Mouse (Mus musculus) heart, postnatal 0 days (tissue): ENCODE data around the gene Ern1. TPM values are rescaled to one million over a fixed set of nuclear protein-coding genes. Genes with fewer than 3 reads are reported as not detected.

Source experiments
- ATAC-seq: fragments of 200-750 bp; cut with Nextera tagmentation; 2 replicates; pipeline ENCODE4 v1.8.0; 2017; ENCODE audit warnings: low read depth, moderate number of reproducible peaks, moderate library complexity; ENCODE audit not compliant: insufficient read depth
- DNase-seq: peaks from one replicate; pipeline ENCODE4 v3.0.0-alpha.2; 2016; ENCODE audit warnings: low spot score
- H3K27ac ChIP-seq: fragments of 300-500 bp; sonication (generic); 2 replicates; pipeline ENCODE4 v1.5.1; 2014; ENCODE audit warnings: low read depth, mild to moderate bottlenecking
- H3K27me3 ChIP-seq: fragments of 300-500 bp; sonication (generic); 2 replicates; pipeline ENCODE4 v1.6.1; 2014; ENCODE audit warnings: low read length, mixed read lengths; ENCODE audit not compliant: control insufficient read depth, insufficient read depth
- H3K36me3 ChIP-seq: fragments of 300-500 bp; sonication (generic); replicated peaks from 2 replicates; pipeline ENCODE4 v1.6.1; 2014; ENCODE audit warnings: low read length, mixed read lengths; ENCODE audit not compliant: control insufficient read depth, insufficient read depth
- H3K4me1 ChIP-seq: fragments of 300-500 bp; sonication (generic); 2 replicates; pipeline ENCODE4 v1.6.1; 2014; ENCODE audit warnings: antibody characterized with exemption; ENCODE audit not compliant: control insufficient read depth, insufficient read depth
- H3K4me2 ChIP-seq: fragments of 300-500 bp; sonication (generic); 2 replicates; pipeline ENCODE4 v1.6.1; 2014; ENCODE audit warnings: low read depth, mild to moderate bottlenecking, low read length, moderate library complexity
- H3K4me3 ChIP-seq: fragments of 300-500 bp; sonication (generic); 2 replicates; pipeline ENCODE4 v1.5.1; 2014; ENCODE audit warnings: low read depth, low read length
- H3K9ac ChIP-seq: fragments of 300-500 bp; sonication (generic); replicated peaks from 2 replicates; pipeline ENCODE4 v1.6.1; 2014; ENCODE audit warnings: low read depth, low read length, mixed read lengths
- H3K9me3 ChIP-seq: fragments of 300-500 bp; sonication (generic); replicated peaks from 2 replicates; pipeline ENCODE4 v1.6.1; 2016; ENCODE audit warnings: low read length; ENCODE audit not compliant: control insufficient read depth
- CTCF ChIP-seq: IDR thresholded peaks from 2 replicates; pipeline ENCODE4 v1.5.1; 2016; ENCODE audit warnings: antibody characterized with exemption, control low read depth, low read depth
- EP300 ChIP-seq: IDR thresholded peaks from 2 replicates; pipeline ENCODE4 v1.6.1; 2016; ENCODE audit warnings: antibody characterized with exemption, low read depth
- WGBS: fragments of 180-500 bp; shearing (Covaris S2); extraction: QIAGEN DNeasy Blood & Tissue Kit; methylation state at CpG from one replicate; pipeline ENCODE4 v1.1.7; 2014; 5-methylcytosine and 5-hydroxymethylcytosine counted together
- polyA plus RNA-seq: library from polyadenylated mRNA; unstranded; fragments of >200 nt; fragmentation: Nextera tagmentation; extraction: Ambion mirVana; gene quantifications from 2 replicates; pipeline ENCODE4 v1.2.1, GENCODE M21; 2015
- total RNA-seq: library from RNA; depleted of rRNA; stranded (reverse); fragments of >200 nt; gene quantifications from 2 replicates; pipeline ENCODE4 v1.2.3, GENCODE M21; 2014; ENCODE audit warnings: low replicate concordance

The Ern1 gene
- total and polyA plus RNA-seq, 2 experiments from 2014 or later = 2.6 to 5.0 TPM

DNA sequence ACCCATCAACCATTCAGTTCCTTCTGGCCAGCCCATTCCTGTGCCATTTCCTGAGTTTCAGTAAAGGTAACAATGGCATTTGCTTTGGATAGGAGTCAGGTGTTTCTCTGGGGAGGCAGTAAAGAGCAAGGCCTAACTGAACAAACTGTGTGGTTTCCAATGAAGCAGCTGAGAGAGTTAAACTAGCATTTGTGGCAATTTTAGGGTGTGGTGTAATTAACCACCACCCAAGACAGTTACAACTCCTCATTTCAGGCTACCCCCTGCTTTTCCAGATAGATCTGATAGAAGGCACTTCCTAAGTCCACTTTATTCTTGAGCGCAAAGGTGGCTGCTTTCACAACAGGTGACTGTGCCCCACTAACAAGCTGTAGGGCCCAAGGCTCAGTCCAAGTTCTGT is 19.1 kb downstream of the Ern1 start:
- no peak overlapping the region for H3K4me3 ChIP-seq
- DNase-seq = no peak
- H3K4me1 ChIP-seq = no peaks in the 10 kb centered on the region
- no peaks in the 10 kb centered on the region for H3K9me3 ChIP-seq
- no peak overlapping the region for H3K4me2 ChIP-seq
- no peaks in the 10 kb centered on the region for H3K36me3 ChIP-seq
- no peak overlapping the region for H3K27ac ChIP-seq
- no peak for TF ChIP-seq EP300
- no peak for TF ChIP-seq CTCF
- no peak for ATAC-seq
- WGBS = 93% methylated on average over 1 of the region's 1 CpGs
- H3K9ac ChIP-seq = no peak overlapping the region
- H3K27me3 ChIP-seq = no peaks in the 10 kb centered on the region

DNA sequence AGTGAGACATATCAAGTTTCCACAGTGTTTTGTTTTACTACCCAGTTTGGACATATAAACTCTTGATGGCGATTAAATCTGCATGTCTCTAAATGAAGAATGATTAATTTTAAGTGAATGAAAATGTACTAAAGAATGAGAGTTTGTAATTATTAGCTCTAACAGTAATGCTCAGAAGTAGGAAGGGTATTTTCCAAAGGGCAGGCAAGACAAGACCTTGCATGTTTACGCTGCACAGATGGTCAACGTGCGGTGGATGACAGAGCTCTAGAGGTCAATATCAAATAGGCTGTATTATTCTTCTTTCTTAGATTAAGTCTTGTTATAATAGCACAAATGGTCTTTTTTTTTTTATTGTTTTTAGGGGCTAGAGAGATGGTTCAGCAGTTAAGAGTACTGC is 21.7 kb downstream of the Ern1 start:
- no peak overlapping the region for H3K4me2 ChIP-seq
- no peak overlapping the region for H3K4me3 ChIP-seq
- peaks cover 13% of the 10 kb centered on the region; the same call in 1 of the 2 replicates for H3K4me1 ChIP-seq
- WGBS = 92% methylated on average over 4 of the region's 4 CpGs
- H3K36me3 ChIP-seq = no peaks in the 10 kb centered on the region
- H3K9ac ChIP-seq = no peak overlapping the region
- DNase-seq = no peak
- no peaks in the 10 kb centered on the region for H3K9me3 ChIP-seq
- no peaks in the 10 kb centered on the region for H3K27me3 ChIP-seq
- TF ChIP-seq CTCF (no peak), EP300 (no peak)
- no peak for ATAC-seq
- no peak overlapping the region for H3K27ac ChIP-seq

DNA sequence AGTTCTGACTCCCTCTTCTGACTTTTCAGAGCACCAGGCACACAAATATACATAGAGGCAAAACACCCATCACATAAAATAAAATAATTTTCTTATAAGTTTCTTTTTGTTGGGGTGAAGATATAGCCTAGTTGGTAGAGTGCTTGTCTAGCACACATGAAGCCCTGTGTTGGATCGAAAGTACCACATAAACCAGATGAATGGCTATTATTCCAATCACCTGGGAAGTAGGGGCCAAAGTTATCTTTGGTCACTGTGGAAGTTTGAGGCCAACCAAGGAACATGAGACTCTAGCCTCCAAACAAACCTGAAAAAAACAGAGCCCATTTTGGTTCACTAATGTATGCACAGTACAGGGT is 22.1 kb downstream of the Ern1 start:
- no peak for DNase-seq
- no peak for TF ChIP-seq EP300
- no peak for TF ChIP-seq CTCF
- Histone ChIP-seq H3K27ac (no peak overlapping the region), H3K4me1 (peaks cover 13% of the 10 kb centered on the region; the same call in 1 of the 2 replicates), H3K9ac (no peak overlapping the region), H3K27me3 (no peaks in the 10 kb centered on the region), H3K4me2 (no peak overlapping the region), H3K9me3 (no peaks in the 10 kb centered on the region), H3K36me3 (no peaks in the 10 kb centered on the region), H3K4me3 (no peak overlapping the region)
- 93% methylated on average over 1 of the region's 1 CpGs for WGBS
- no peak for ATAC-seq

DNA sequence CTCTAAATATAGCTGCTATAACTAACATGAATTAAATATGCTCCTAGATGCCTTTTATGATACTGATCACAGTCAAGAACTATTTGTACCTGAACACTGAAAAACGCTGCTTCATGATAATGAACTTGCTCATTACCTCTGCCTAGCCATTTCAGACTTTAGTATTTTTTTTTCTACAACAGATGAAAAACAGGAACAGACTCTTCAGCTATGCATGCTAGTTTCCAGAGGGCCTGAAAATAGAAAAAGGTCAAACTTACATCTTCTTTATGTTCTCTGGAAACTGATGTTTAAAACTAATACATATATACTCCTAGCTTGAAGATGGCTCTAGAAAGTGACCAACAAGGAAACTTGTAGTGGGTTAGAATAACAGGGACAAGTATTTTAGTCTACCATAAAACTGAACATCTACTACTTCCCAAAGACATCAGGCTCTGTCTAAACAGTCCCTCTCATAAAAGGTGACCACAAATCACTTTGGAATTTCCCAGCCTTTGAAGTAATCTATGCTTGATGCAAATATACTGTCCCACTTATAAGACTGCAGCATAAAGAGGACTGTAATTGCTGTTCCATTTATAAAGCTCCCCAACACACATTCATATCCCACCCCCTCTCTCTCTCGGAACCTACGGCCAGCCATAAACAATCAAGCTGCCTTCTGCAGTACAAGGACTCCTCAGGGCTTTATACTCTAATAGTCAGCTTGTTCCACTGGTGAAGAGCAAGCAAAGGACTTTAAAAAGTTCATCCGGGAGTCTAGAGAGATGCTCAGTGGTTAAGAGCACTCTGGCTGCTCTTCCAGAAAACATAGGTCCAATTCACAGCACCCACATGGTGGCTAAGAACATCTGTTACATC is 22.7 kb downstream of the Ern1 start:
- ATAC-seq (no peak), DNase-seq (no peak)
- Histone ChIP-seq H3K36me3 (no peaks in the 10 kb centered on the region), H3K27me3 (no peaks in the 10 kb centered on the region), H3K4me1 (peaks cover 13% of the 10 kb centered on the region; the same call in 1 of the 2 replicates), H3K9me3 (no peaks in the 10 kb centered on the region), H3K9ac (no peak overlapping the region), H3K4me2 (no peak overlapping the region), H3K4me3 (no peak overlapping the region), H3K27ac (no peak overlapping the region)
- no peak for TF ChIP-seq EP300
- no peak for TF ChIP-seq CTCF
- 82% methylated on average over 4 of the region's 4 CpGs for WGBS

DNA sequence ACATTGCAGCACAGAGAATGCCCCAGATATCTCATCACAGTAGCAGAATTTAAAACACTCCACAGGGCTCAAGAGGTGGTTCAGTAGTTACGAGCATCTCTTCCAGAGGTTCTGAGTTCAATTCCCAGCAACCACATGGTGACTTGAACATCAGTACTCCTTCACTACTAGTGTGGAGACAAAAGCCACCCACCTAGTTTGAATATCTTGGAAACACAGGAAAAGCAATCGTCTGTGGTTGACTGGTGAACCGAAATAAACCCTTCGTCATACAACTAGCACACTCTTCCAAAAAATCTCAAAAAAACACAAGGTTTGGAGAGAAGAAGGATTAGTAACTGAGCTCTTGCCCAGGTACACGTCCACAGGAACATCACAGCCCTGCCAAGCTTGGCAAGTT is 23.8 kb downstream of the Ern1 start:
- WGBS = 67% methylated on average over 5 of the region's 5 CpGs
- Histone ChIP-seq H3K4me3 (no peak overlapping the region), H3K36me3 (no peaks in the 10 kb centered on the region), H3K9me3 (no peaks in the 10 kb centered on the region), H3K27ac (no peak overlapping the region), H3K9ac (no peak overlapping the region), H3K4me2 (no peak overlapping the region), H3K4me1 (peaks cover 17% of the 10 kb centered on the region), H3K27me3 (no peaks in the 10 kb centered on the region)
- ATAC-seq (no peak), DNase-seq (no peak)
- TF ChIP-seq CTCF (no peak), EP300 (no peak)

DNA sequence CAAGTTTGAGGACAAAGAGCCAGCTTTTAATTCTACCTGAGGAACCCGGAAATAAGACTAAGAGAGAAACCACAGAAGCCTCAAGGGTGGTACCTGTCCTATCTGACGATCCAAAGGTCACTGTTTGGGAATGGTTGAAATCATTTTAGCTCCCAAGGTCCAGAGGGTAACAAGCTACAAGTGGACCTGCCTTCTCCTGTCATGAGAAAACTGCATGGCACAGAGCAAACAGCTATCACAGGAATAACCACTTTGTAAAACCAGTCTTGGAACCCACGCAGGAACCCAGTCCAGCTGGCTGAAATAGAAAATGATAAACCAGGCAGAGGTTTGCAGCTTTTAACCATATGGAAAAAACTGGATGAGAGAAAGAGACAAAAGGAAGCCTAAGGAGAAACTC is 25.3 kb downstream of the Ern1 start:
- H3K4me2 ChIP-seq = no peak overlapping the region
- no peaks in the 10 kb centered on the region for H3K36me3 ChIP-seq
- H3K27ac ChIP-seq = peak overlapping the region; percentile 66
- no peak for DNase-seq
- H3K4me1 ChIP-seq = peaks cover 17% of the 10 kb centered on the region
- H3K9me3 ChIP-seq = no peaks in the 10 kb centered on the region
- no peak for TF ChIP-seq CTCF
- TF ChIP-seq EP300 = no peak
- no peak overlapping the region for H3K4me3 ChIP-seq
- no peak for ATAC-seq
- H3K27me3 ChIP-seq = no peaks in the 10 kb centered on the region
- no peak overlapping the region for H3K9ac ChIP-seq
- 44% methylated on average over 3 of the region's 3 CpGs for WGBS
